Mouse (Mus musculus) liver, adult 2 months (tissue): ENCODE results near the gene Rdm1. TPM values are rescaled to one million over a fixed set of nuclear protein-coding genes. Genes with fewer than 3 reads are reported as not detected.
"Not testable (repeated sequence)": the region's sequence is repeated elsewhere in the genome, so short reads cannot be mapped to it uniquely, and the experiment has no call there.

ENCODE experiments used
- DNase-seq: peaks from one replicate; pipeline ENCODE4 v3.0.0-alpha.2; 2011; ENCODE audit warnings: low read depth, low spot score; ENCODE audit errors: extremely low read depth
- H3K27ac ChIP-seq: fragments of 200-500 bp; replicated peaks from 2 replicates; pipeline ENCODE4 v1.5.1; 2012; ENCODE audit warnings: low read depth, mild to moderate bottlenecking, control low read depth, inconsistent platforms, low read length; ENCODE audit not compliant: insufficient read depth
- H3K27me3 ChIP-seq: fragments of 200-500 bp; 2 replicates; pipeline ENCODE4 v1.6.1; 2012; ENCODE audit warnings: mild to moderate bottlenecking, moderate library complexity, low read length, inconsistent platforms; ENCODE audit not compliant: control insufficient read depth, insufficient read depth
- H3K36me3 ChIP-seq: fragments of 200-500 bp; 2 replicates; pipeline ENCODE4 v1.6.1; 2012; ENCODE audit warnings: low read length, inconsistent platforms; ENCODE audit not compliant: control insufficient read depth, insufficient read depth
- H3K4me1 ChIP-seq: fragments of 200-500 bp; 2 replicates; pipeline ENCODE4 v1.6.1; 2011; ENCODE audit warnings: low read length; ENCODE audit not compliant: control insufficient read depth, insufficient read depth
- H3K4me3 ChIP-seq: fragments of 200-500 bp; 2 replicates; pipeline ENCODE4 v1.5.1; 2011; ENCODE audit warnings: low read depth, mild to moderate bottlenecking, control low read depth, low read length, moderate library complexity; ENCODE audit not compliant: insufficient read depth
- H3K79me2 ChIP-seq: fragments of 200-500 bp; 2 replicates; pipeline ENCODE4 v1.6.1; 2012; ENCODE audit warnings: inconsistent platforms, mild to moderate bottlenecking, low read length, moderate library complexity; ENCODE audit not compliant: control insufficient read depth, insufficient read depth
- H3K9ac ChIP-seq: fragments of 200-500 bp; 2 replicates; pipeline ENCODE4 v1.6.1; 2012; ENCODE audit warnings: low read depth, mild to moderate bottlenecking, control low read depth, inconsistent platforms, low read length
- CTCF ChIP-seq: fragments of 200-500 bp; IDR thresholded peaks from 2 replicates; pipeline ENCODE4 v1.5.1; 2011; ENCODE audit warnings: low read depth, low read length, control low read depth
- POLR2A ChIP-seq: fragments of 200-500 bp; IDR thresholded peaks from 2 replicates; pipeline ENCODE4 v1.6.1; 2011; ENCODE audit warnings: low read length, control low read depth; ENCODE audit not compliant: insufficient read depth; ENCODE audit errors: extremely low read depth
- WGBS: fragments of 180-500 bp; shearing (Covaris S2); methylation state at CpG from one replicate; pipeline ENCODE4 v1.1.7; 2018; 5-methylcytosine and 5-hydroxymethylcytosine counted together
- polyA plus RNA-seq: library from polyadenylated mRNA; depleted of rRNA; stranded (reverse); fragments of >200 nt; gene quantifications from 2 replicates; pipeline ENCODE4 v1.2.3, GENCODE M21; 2012
- total RNA-seq: library from RNA; depleted of rRNA; stranded (reverse); fragments of >200 nt; gene quantifications from 2 replicates; pipeline ENCODE4 v1.2.3, GENCODE M21; 2014

Rdm1 gene
- total and polyA plus RNA-seq, 2 experiments, result 12.4 to 12.9 TPM

- 5% methylated on average over 8 of the region's 8 CpGs for WGBS
- H3K79me2 ChIP-seq, result no peaks in the 10 kb centered on the region
Observed at GRCm38 (mm10) chr11:101626649-101626994, 373 bp upstream of the Rdm1 start.

GRCm38 (mm10) chr11:101627857-101628559, 1.0 kb downstream of the Rdm1 start:
- Histone ChIP-seq H3K79me2 (no peaks in the 10 kb centered on the region), H3K4me3 (peak overlapping the region; percentile 74), H3K36me3 (no peaks in the 10 kb centered on the region), H3K9ac (peak overlapping the region; percentile 89), H3K27me3 (no peaks in the 10 kb centered on the region), H3K4me1 (peaks cover 2% of the 10 kb centered on the region; the same call in 1 of the 2 replicates), H3K27ac (peak overlapping the region; percentile 56)
- TF ChIP-seq CTCF, result no peak
- 0 out of 2 replicates have a peak, but pooled peaks have one; percentile 9 for TF ChIP-seq POLR2A
- 2% methylated on average over 33 of the region's 33 CpGs for WGBS
- no peak for DNase-seq

More at GRCm38 (mm10) chr11:101626649-101626994, 373 bp upstream of the Rdm1 start:
- H3K36me3 ChIP-seq, result no peaks in the 10 kb centered on the region
- no peaks in the 10 kb centered on the region for H3K27me3 ChIP-seq
- H3K27ac ChIP-seq, result peak overlapping the region; percentile 86
- DNase-seq, result no peak
- peaks cover 4% of the 10 kb centered on the region; the same call in 1 of the 2 replicates for H3K4me1 ChIP-seq
- peak overlapping the region; percentile 54 for H3K9ac ChIP-seq
- TF ChIP-seq POLR2A, result no peak
- no peak for TF ChIP-seq CTCF
- H3K4me3 ChIP-seq, result peak overlapping the region; percentile 58

- H3K4me1 ChIP-seq, H3K79me2 ChIP-seq, H3K9ac ChIP-seq, H3K36me3 ChIP-seq, DNase-seq, H3K27me3 ChIP-seq, H3K27ac ChIP-seq, H3K4me3 ChIP-seq: not testable (repeated sequence)
- WGBS, result 66% methylated on average over 4 of the region's 5 CpGs
Observed at GRCm38 (mm10) chr11:101628733-101629417, 1.9 kb downstream of the Rdm1 start.

GRCm38 (mm10) chr11:101635660-101636059, 8.7 kb downstream of the Rdm1 start:
- 92% methylated on average over 10 of the region's 10 CpGs for whole genome bisulfite sequencing
- H3K36me3 ChIP-seq, result peaks cover 3% of the 10 kb centered on the region; the same call in 1 of the 2 replicates
- no peaks in the 10 kb centered on the region for H3K4me1 ChIP-seq
- H3K9ac ChIP-seq, result no peak overlapping the region
- H3K27ac ChIP-seq, result no peak overlapping the region
- H3K27me3 ChIP-seq, result no peaks in the 10 kb centered on the region
- no peak overlapping the region for H3K4me3 ChIP-seq
- TF ChIP-seq CTCF, result no peak
- TF ChIP-seq POLR2A, result no peak
- no peaks in the 10 kb centered on the region for H3K79me2 ChIP-seq
- no peak for DNase-seq

GRCm38 (mm10) chr11:101639761-101640160, 12.8 kb downstream of the Rdm1 start:
- no peaks in the 10 kb centered on the region for H3K79me2 ChIP-seq

More at GRCm38 (mm10) chr11:101639761-101640160, 12.8 kb downstream of the Rdm1 start:
- no peak overlapping the region for H3K4me3 ChIP-seq
- no peak overlapping the region for H3K9ac ChIP-seq
- WGBS, result 97% methylated on average over 4 of the region's 4 CpGs
- H3K27ac ChIP-seq, result no peak overlapping the region
- H3K36me3 ChIP-seq, result peaks cover 3% of the 10 kb centered on the region; the same call in 1 of the 2 replicates
- peaks cover 4% of the 10 kb centered on the region; the same call in 1 of the 2 replicates for H3K4me1 ChIP-seq
- no peak for TF ChIP-seq CTCF
- no peak for TF ChIP-seq POLR2A
- no peaks in the 10 kb centered on the region for H3K27me3 ChIP-seq
- no peak for DNase-seq
